In the genomic region with DNA sequence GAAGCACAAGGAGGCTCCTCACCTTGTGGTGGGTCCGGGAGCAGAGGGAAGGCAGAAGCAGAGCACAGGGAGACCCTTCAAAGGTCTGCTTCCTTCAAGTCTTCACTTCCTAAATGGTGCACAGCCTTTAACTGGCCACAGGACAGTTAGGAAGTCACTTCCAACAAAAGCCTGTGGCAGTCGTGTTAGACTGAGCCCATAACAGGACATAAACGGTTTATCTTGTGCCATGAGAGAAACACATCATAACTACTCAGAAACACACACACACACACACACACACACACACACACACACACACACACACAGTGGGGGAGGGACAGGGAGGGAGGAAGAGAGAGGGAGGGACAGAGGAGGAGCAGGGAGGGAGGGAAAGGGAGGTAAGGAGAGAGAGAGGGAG, we compare ENCODE assay signal across 31 mouse cellular contexts. TPM values are rescaled to one million over a fixed set of nuclear protein-coding genes. Genes with fewer than 3 reads are reported as not detected.
A peak's percentile ranks its signal among the peaks of the same experiment; 100 is the strongest.
DNase-seq lines count a peak whose midpoint lies in the region; ATAC-seq and TF ChIP-seq lines count a peak whose summit lies in the region.
"Had no signal": no experiment of that assay in that cellular context is flagged by ENCODE, and none has a peak within 500 bp of the region (broad histone marks: within the 10 kb centered on the region; RNA-seq: fewer than 3 reads in every experiment).

No protein-coding gene starts in this region.

- 64% methylated on average over 3 of the region's 3 CpGs for WGBS in intestine, embryonic 15.5 days
- WGBS in intestine, postnatal 0 days, result 58% methylated on average over 3 of the region's 3 CpGs
- WGBS in stomach, postnatal 0 days, result 38% methylated on average over 3 of the region's 3 CpGs

- H3K4me2 ChIP-seq in intestine, embryonic 15.5 days (replicated peaks), result no peak overlapping the region
- H3K4me2 ChIP-seq in intestine, postnatal 0 days (replicated peaks; ENCODE audit: low read depth), result no peak overlapping the region
- no peak overlapping the region for H3K4me2 ChIP-seq in stomach, postnatal 0 days (replicated peaks; ENCODE audit: low read depth)
- H3K4me2 ChIP-seq: forebrain, embryonic 15.5 days; heart, embryonic 11.5 days; hindbrain, embryonic 12.5 days; liver, embryonic 12.5 days; midbrain, embryonic 12.5 days had no signal

- peak overlapping the region; percentile 11; the same call in 1 of the 2 replicates for H3K27ac ChIP-seq in intestine, embryonic 15.5 days
- no peak overlapping the region for H3K27ac ChIP-seq in intestine, postnatal 0 days (ENCODE audit: low read depth, low read length)
- peak overlapping the region; percentile 65; the same call in 1 of the 2 replicates for H3K27ac ChIP-seq in embryonic fibroblast, embryonic 13.5 days (ENCODE audit: insufficient read depth, low read length)
- H3K27ac ChIP-seq in stomach, postnatal 0 days (replicated peaks), result peak overlapping the region; percentile 56
- H3K27ac ChIP-seq: forebrain, embryonic 15.5 days; hindbrain, embryonic 12.5 days; liver, embryonic 12.5 days; midbrain, embryonic 12.5 days had no signal

- no peak for ATAC-seq in intestine, embryonic 15.5 days
- ATAC-seq in intestine, postnatal 0 days, result no peak
- no peak for ATAC-seq in stomach, postnatal 0 days (ENCODE audit: low FRiP score, low TSS enrichment)
- ATAC-seq: CD4-positive, CD25-positive, alpha-beta regulatory T cell, adult 4 months; forebrain, embryonic 15.5 days; liver, embryonic 12.5 days; liver, postnatal 0 days had no signal

- peak; percentile 43 for DNase-seq in lung, postnatal 10 days
- no peak for DNase-seq in lung, postnatal 36 days
- DNase-seq in stomach, postnatal 0 days (ENCODE audit: low spot score), result no peak
- no peak for DNase-seq in thymus, postnatal 36 days
- DNase-seq in embryo, embryonic 10 days (ENCODE audit: low spot score), result no peak
- DNase-seq: adrenal gland, postnatal 14 days; cerebellum, adult 11 months; cerebellum, adult 9-10 months; cerebellum, postnatal 36 days; gastrocnemius, postnatal 25 days; heart, adult 11 months; kidney, adult 18-20 months; kidney, postnatal 36 days; liver, postnatal 0 days; retina, postnatal 1 day; right cerebral cortex, postnatal 14 days; thymus, adult 2 months; thymus, postnatal 4 days had no signal

- H3K4me1 ChIP-seq in intestine, embryonic 15.5 days (replicated peaks), result 0 out of 2 replicates have a peak, but pooled peaks cover 3% of the 10 kb centered on the region
- H3K4me1 ChIP-seq in intestine, postnatal 0 days (replicated peaks; ENCODE audit: control insufficient read depth, insufficient read depth, low read length), result no peaks in the 10 kb centered on the region
- H3K4me1 ChIP-seq in embryonic fibroblast, embryonic 13.5 days (ENCODE audit: control insufficient read depth, insufficient read depth, low read length), result peaks cover 8% of the 10 kb centered on the region; the same call in 1 of the 2 replicates
- no peaks in the 10 kb centered on the region for H3K4me1 ChIP-seq in stomach, postnatal 0 days (replicated peaks; ENCODE audit: control insufficient read depth, insufficient read depth)
- H3K4me1 ChIP-seq: hindbrain, embryonic 12.5 days; liver, embryonic 12.5 days; midbrain, embryonic 12.5 days had no signal

- H3K4me3 ChIP-seq in intestine, embryonic 15.5 days (replicated peaks), result no peak overlapping the region
- H3K4me3 ChIP-seq in intestine, postnatal 0 days (ENCODE audit: low read depth, low read length), result no peak overlapping the region
- H3K4me3 ChIP-seq in embryonic fibroblast, embryonic 13.5 days (ENCODE audit: insufficient read depth, low read length), result no peak overlapping the region
- no peak overlapping the region for H3K4me3 ChIP-seq in stomach, postnatal 0 days (ENCODE audit: low read depth, low read length)
- H3K4me3 ChIP-seq: forebrain, embryonic 15.5 days; hindbrain, embryonic 12.5 days; liver, embryonic 12.5 days; midbrain, embryonic 12.5 days had no signal

- no peak for TF ChIP-seq CTCF in intestine, postnatal 0 days (IDR thresholded peaks at IDR 0.05; ENCODE audit: low read depth)
- TF ChIP-seq CTCF in embryonic fibroblast, embryonic 13.5 days (IDR thresholded peaks at IDR 0.05; ENCODE audit: borderline replicate concordance, insufficient read depth, low read length), result no peak
- no peak for TF ChIP-seq CTCF in stomach, postnatal 0 days (IDR thresholded peaks at IDR 0.05; ENCODE audit: low read depth)

- no peaks in the 10 kb centered on the region for H3K27me3 ChIP-seq in intestine, embryonic 15.5 days (replicated peaks)
- no peaks in the 10 kb centered on the region for H3K27me3 ChIP-seq in intestine, postnatal 0 days (replicated peaks; ENCODE audit: control insufficient read depth, insufficient read depth, low read length)
- H3K27me3 ChIP-seq in stomach, postnatal 0 days (ENCODE audit: control insufficient read depth, insufficient read depth, low read length), result no peaks in the 10 kb centered on the region
- H3K27me3 ChIP-seq: forebrain, embryonic 15.5 days; hindbrain, embryonic 12.5 days had no signal

- TF ChIP-seq EP300 in stomach, postnatal 0 days (optimal IDR thresholded peaks at IDR 0.05), result no peak

- no peak overlapping the region for H3K9ac ChIP-seq in intestine, embryonic 15.5 days
- H3K9ac ChIP-seq in intestine, postnatal 0 days (ENCODE audit: low read depth, low read length), result no peak overlapping the region
- no peak overlapping the region for H3K9ac ChIP-seq in stomach, postnatal 0 days (ENCODE audit: low read length)
- H3K9ac ChIP-seq: forebrain, embryonic 15.5 days; hindbrain, embryonic 12.5 days; liver, embryonic 12.5 days; liver, postnatal 0 days; midbrain, embryonic 12.5 days had no signal

- TF ChIP-seq POLR2A in embryonic fibroblast, embryonic 13.5 days (IDR thresholded peaks at IDR 0.05; ENCODE audit: low read depth, low read length), result no peak

- H3K36me3 ChIP-seq in intestine, embryonic 15.5 days, result no peaks in the 10 kb centered on the region
- no peaks in the 10 kb centered on the region for H3K36me3 ChIP-seq in intestine, postnatal 0 days (ENCODE audit: control insufficient read depth, insufficient read depth)
- no peaks in the 10 kb centered on the region for H3K36me3 ChIP-seq in stomach, postnatal 0 days (ENCODE audit: control insufficient read depth, insufficient read depth, low read length)
- H3K36me3 ChIP-seq: forebrain, embryonic 15.5 days; hindbrain, embryonic 12.5 days; liver, embryonic 12.5 days; midbrain, embryonic 12.5 days had no signal

- no peaks in the 10 kb centered on the region for H3K9me3 ChIP-seq in intestine, embryonic 15.5 days
- H3K9me3 ChIP-seq in intestine, postnatal 0 days (ENCODE audit: control insufficient read depth), result 0 out of 2 replicates have a peak, but pooled peaks cover 4% of the 10 kb centered on the region
- no peaks in the 10 kb centered on the region for H3K9me3 ChIP-seq in stomach, postnatal 0 days (ENCODE audit: control insufficient read depth, low read length)
- H3K9me3 ChIP-seq: forebrain, embryonic 15.5 days; hindbrain, embryonic 12.5 days; liver, embryonic 12.5 days; midbrain, embryonic 12.5 days had no signal

RNA-seq across cellular contexts. Expression of a gene that starts 15.8 kb away (rescaled TPM):
- not detected in 2 replicates for polyA plus RNA-seq in intestine, embryonic 15.5 days (2015; fragmentation: Nextera tagmentation; extraction: Ambion mirVana)
- not detected in 2 replicates for polyA plus RNA-seq in intestine, postnatal 0 days (2015; fragmentation: Nextera tagmentation; extraction: Ambion mirVana)
- 0.33 TPM in 1 of 2 replicates, not detected in the other for polyA plus RNA-seq in embryonic fibroblast, embryonic 13.5 days (2011; ENCODE audit: insufficient read length, low read depth, missing spikeins)
- not detected in 2 replicates for polyA plus RNA-seq in stomach, postnatal 0 days (2015; fragmentation: Nextera tagmentation; extraction: Ambion mirVana)
- polyA plus RNA-seq: CD4-positive, CD25-positive, alpha-beta regulatory T cell, adult 4 months; forebrain, embryonic 15.5 days; hindbrain, embryonic 12.5 days; kidney, embryonic 16.5 days; limb, embryonic 14.5 days; liver, embryonic 12.5 days; midbrain, embryonic 12.5 days; neural tube, embryonic 14.5 days; small intestine, adult 2 months had no signal
